In the genomic region with DNA sequence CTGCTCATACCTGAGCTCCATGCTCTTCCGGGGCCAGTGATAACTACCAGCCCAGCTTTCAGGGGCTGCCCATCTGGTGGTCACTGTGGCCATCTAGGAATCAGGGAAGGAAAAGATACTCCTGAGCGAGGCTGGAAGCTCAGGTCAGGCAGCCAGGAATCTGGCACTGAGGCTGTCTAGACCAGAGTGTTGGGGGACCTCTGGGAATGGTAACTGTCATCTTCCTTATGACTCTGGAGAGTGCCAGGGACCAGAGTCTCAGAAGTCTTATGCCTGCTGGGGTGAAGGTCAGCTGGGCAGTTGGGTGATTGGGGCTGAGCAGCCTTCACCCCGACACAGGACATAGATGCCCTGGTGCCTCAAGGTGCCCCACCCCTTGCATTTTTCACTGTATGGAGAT, we compare ENCODE assay signal across 30 mouse cellular contexts. TPM values are rescaled to one million over a fixed set of nuclear protein-coding genes. Genes with fewer than 3 reads are reported as not detected.
DNase-seq lines count a peak whose midpoint lies in the region; ATAC-seq and TF ChIP-seq lines count a peak whose summit lies in the region.
"Had no signal": no experiment of that assay in that cellular context is flagged by ENCODE, and none has a peak within 500 bp of the region (broad histone marks: within the 10 kb centered on the region; RNA-seq: fewer than 3 reads in every experiment).

No protein-coding gene starts in this region.

- H3K27me3 ChIP-seq in liver, postnatal 0 days (ENCODE audit: insufficient read depth, low read length) = no peaks in the 10 kb centered on the region
- 0 out of 2 replicates have a peak, but pooled peaks cover 14% of the 10 kb centered on the region for H3K27me3 ChIP-seq in liver, embryonic 12.5 days (replicated peaks)
- H3K27me3 ChIP-seq: embryonic facial prominence, embryonic 13.5 days; embryonic facial prominence, embryonic 15.5 days; forebrain, embryonic 12.5 days had no signal

- no peak overlapping the region for H3K4me3 ChIP-seq in liver, postnatal 0 days (ENCODE audit: low read depth, low read length)
- no peak overlapping the region for H3K4me3 ChIP-seq in liver, embryonic 12.5 days
- H3K4me3 ChIP-seq: embryonic facial prominence, embryonic 13.5 days; embryonic facial prominence, embryonic 15.5 days; erythroblast, embryonic 14.5 days; forebrain, embryonic 10.5 days; forebrain, embryonic 12.5 days had no signal

- no peak for TF ChIP-seq CTCF in liver, postnatal 0 days (IDR thresholded peaks at IDR 0.05; ENCODE audit: low read depth)

- no peak overlapping the region for H3K9ac ChIP-seq in liver, postnatal 0 days (replicated peaks)
- no peak overlapping the region for H3K9ac ChIP-seq in liver, embryonic 12.5 days
- H3K9ac ChIP-seq: embryonic facial prominence, embryonic 13.5 days; embryonic facial prominence, embryonic 15.5 days; forebrain, embryonic 12.5 days had no signal

- H3K4me1 ChIP-seq in liver, postnatal 0 days (ENCODE audit: insufficient read depth) = peaks cover 7% of the 10 kb centered on the region
- no peaks in the 10 kb centered on the region for H3K4me1 ChIP-seq in liver, embryonic 12.5 days

- no peaks in the 10 kb centered on the region for H3K36me3 ChIP-seq in liver, postnatal 0 days (replicated peaks; ENCODE audit: insufficient read depth, low read length)
- H3K36me3 ChIP-seq in liver, embryonic 12.5 days = no peaks in the 10 kb centered on the region
- H3K36me3 ChIP-seq: embryonic facial prominence, embryonic 13.5 days; embryonic facial prominence, embryonic 15.5 days; forebrain, embryonic 10.5 days; forebrain, embryonic 12.5 days; G1E had no signal

- peak overlapping the region; percentile 52 for H3K27ac ChIP-seq in liver, postnatal 0 days (ENCODE audit: low read depth)
- no peak overlapping the region for H3K27ac ChIP-seq in liver, embryonic 12.5 days
- H3K27ac ChIP-seq: embryonic facial prominence, embryonic 13.5 days; embryonic facial prominence, embryonic 15.5 days; forebrain, embryonic 10.5 days; forebrain, embryonic 12.5 days had no signal

- 65% methylated on average over 3 of the region's 3 CpGs for WGBS in liver, postnatal 0 days (ENCODE audit: insufficient replicate concordance)
- 63% methylated on average over 3 of the region's 3 CpGs for WGBS in liver, embryonic 12.5 days (ENCODE audit: insufficient replicate concordance)

- H3K9me3 ChIP-seq in liver, postnatal 0 days (ENCODE audit: low read length) = no peaks in the 10 kb centered on the region
- no peaks in the 10 kb centered on the region; the same call in 1 of the 2 replicates for H3K9me3 ChIP-seq in liver, embryonic 12.5 days (replicated peaks)
- H3K9me3 ChIP-seq: embryonic facial prominence, embryonic 15.5 days; forebrain, embryonic 12.5 days; G1E had no signal

- H3K4me2 ChIP-seq in liver, postnatal 0 days (ENCODE audit: low read depth, low read length) = no peak overlapping the region
- no peak overlapping the region for H3K4me2 ChIP-seq in liver, embryonic 12.5 days
- H3K4me2 ChIP-seq: embryonic facial prominence, embryonic 13.5 days; embryonic facial prominence, embryonic 15.5 days; forebrain, embryonic 12.5 days had no signal

- peak; percentile 18 for DNase-seq in adrenal gland, adult 2 months
- no peak for DNase-seq in adrenal gland, adult 8-10 months
- peak; percentile 55 for DNase-seq in adrenal gland, postnatal 14 days
- no peak for DNase-seq in adrenal gland, postnatal 25 days
- DNase-seq in liver, postnatal 0 days = no peak
- DNase-seq in adipocyte (ENCODE audit: low spot score) = peak; percentile 77
- no peak for DNase-seq in cerebellum, adult 9-11 months
- DNase-seq: B cell, adult 2 months; cerebellum, adult 11-12 months; cerebellum, adult 2 months; cerebellum, adult 9-10 months; cerebellum, postnatal 14 days; cerebellum, postnatal 36 days; embryo, embryonic 11 days had no signal

- no peak for ATAC-seq in liver, postnatal 0 days
- no peak for ATAC-seq in liver, embryonic 12.5 days
- ATAC-seq: activated CD4-positive, CD25-positive, alpha-beta regulatory T cell, adult 4 months; CD4-positive, CD25-positive, alpha-beta regulatory T cell, adult 4 months; forebrain, embryonic 14.5 days; forebrain, embryonic 16.5 days; Patski had no signal

- TF ChIP-seq EP300 in liver, postnatal 0 days (IDR thresholded peaks at IDR 0.05; ENCODE audit: low read depth) = no peak

RNA-seq across cellular contexts. Expression of gene Trarg1, which starts 28.0 kb away (rescaled TPM):
- 10 to 100 TPM; 30.0 to 67.3 TPM for total RNA-seq in adrenal gland, adult 2 months (2021)
- 15.9 and 18.5 TPM in 2 replicates for polyA plus RNA-seq in adrenal gland, adult 2 months (2012; rRNA removed)
- 10 to 100 TPM; 15.3 to 88.2 (median 29.8) TPM for total RNA-seq in adrenal gland, adult 8-10 months (2022)
- total RNA-seq in adrenal gland, postnatal 14 days (2021) = 40.3 and 75.9 TPM in 2 replicates
- 27.4 and 30.2 TPM in 2 replicates for total RNA-seq in adrenal gland, postnatal 25 days (2021)
- 0.08 TPM in 2 replicates for polyA plus RNA-seq in liver, postnatal 0 days (2015; fragmentation: Nextera tagmentation; extraction: Ambion mirVana)
- polyA plus RNA-seq in liver, embryonic 12.5 days (2016; fragmentation: Nextera tagmentation; extraction: Ambion mirVana) = not detected in 2 replicates
- total RNA-seq: CH12.LX; common myeloid progenitor, adult 5-6 weeks had no signal
- polyA plus RNA-seq: CD4-positive, CD25-positive, alpha-beta regulatory T cell, adult 4 months; embryonic facial prominence, embryonic 11.5 days; erythroblast, embryonic 14.5 days; forebrain, embryonic 12.5 days; G1E had no signal

RNA-seq across cellular contexts. Expression of gene Bhlha9, which starts 35.4 kb away (rescaled TPM):
- total RNA-seq in adrenal gland, adult 2 months (2021) = not detected
- 0.21 TPM in 1 of 2 replicates, not detected in the other for polyA plus RNA-seq in adrenal gland, adult 2 months (2012; rRNA removed)
- total RNA-seq in adrenal gland, adult 8-10 months (2022) = not detected
- not detected in 2 replicates for total RNA-seq in adrenal gland, postnatal 14 days (2021)
- not detected in 2 replicates for total RNA-seq in adrenal gland, postnatal 25 days (2021)
- 0.08 TPM in 1 of 2 replicates, not detected in the other for polyA plus RNA-seq in liver, postnatal 0 days (2015; fragmentation: Nextera tagmentation; extraction: Ambion mirVana)
- polyA plus RNA-seq in liver, embryonic 12.5 days (2016; fragmentation: Nextera tagmentation; extraction: Ambion mirVana) = not detected in 2 replicates
- total RNA-seq: adrenal gland, postnatal 4 days; CH12.LX; common myeloid progenitor, adult 5-6 weeks; G1E had no signal
- polyA plus RNA-seq: activated CD4-positive, CD25-positive, alpha-beta regulatory T cell, adult 4 months; CD4-positive, CD25-positive, alpha-beta regulatory T cell, adult 4 months; embryonic facial prominence, embryonic 11.5 days; embryonic facial prominence, embryonic 13.5 days; erythroblast, embryonic 14.5 days; forebrain, embryonic 10.5 days; forebrain, embryonic 12.5 days; G1E had no signal

RNA-seq across cellular contexts. Expression of gene Gosr1, which starts 55.7 kb away (rescaled TPM):
- 10 to 100 TPM; 64.1 to 99.6 TPM for total RNA-seq in adrenal gland, adult 2 months (2021)
- polyA plus RNA-seq in adrenal gland, adult 2 months (2012; rRNA removed) = 14.4 and 18.4 TPM in 2 replicates
- 10 to 100 TPM; 57.9 to 78.0 (median 74.5) TPM for total RNA-seq in adrenal gland, adult 8-10 months (2022)
- total RNA-seq in adrenal gland, postnatal 14 days (2021) = 64.2 and 67.3 TPM in 2 replicates
- 44.6 and 77.1 TPM in 2 replicates for total RNA-seq in adrenal gland, postnatal 25 days (2021)
- 10.1 and 12.9 TPM in 2 replicates for polyA plus RNA-seq in liver, postnatal 0 days (2015; fragmentation: Nextera tagmentation; extraction: Ambion mirVana)
- 13.2 and 15.2 TPM in 2 replicates for polyA plus RNA-seq in liver, embryonic 12.5 days (2016; fragmentation: Nextera tagmentation; extraction: Ambion mirVana)

Comparison
In these comparisons a context has a peak if more than half of its experiments do, and no peak if none do; other contexts are left out.
1. DNase-seq: peak in adrenal gland, adult 2 months (single experiment), adrenal gland, postnatal 14 days (single experiment) and adipocyte (single experiment); none in adrenal gland, adult 8-10 months (single experiment), adrenal gland, postnatal 25 days (single experiment), liver, postnatal 0 days (single experiment) and cerebellum, adult 9-11 months (single experiment).